Mouse (Mus musculus): Measurements from ENCODE around the gene Coa7. TPM values are rescaled to one million over a fixed set of nuclear protein-coding genes. Genes with fewer than 3 reads are reported as not detected.
A peak's percentile ranks its signal among the peaks of the same experiment; 100 is the strongest.

The Coa7 gene
- total RNA-seq (2017), result 8.2 and 13.3 TPM in 2 replicates

DNA sequence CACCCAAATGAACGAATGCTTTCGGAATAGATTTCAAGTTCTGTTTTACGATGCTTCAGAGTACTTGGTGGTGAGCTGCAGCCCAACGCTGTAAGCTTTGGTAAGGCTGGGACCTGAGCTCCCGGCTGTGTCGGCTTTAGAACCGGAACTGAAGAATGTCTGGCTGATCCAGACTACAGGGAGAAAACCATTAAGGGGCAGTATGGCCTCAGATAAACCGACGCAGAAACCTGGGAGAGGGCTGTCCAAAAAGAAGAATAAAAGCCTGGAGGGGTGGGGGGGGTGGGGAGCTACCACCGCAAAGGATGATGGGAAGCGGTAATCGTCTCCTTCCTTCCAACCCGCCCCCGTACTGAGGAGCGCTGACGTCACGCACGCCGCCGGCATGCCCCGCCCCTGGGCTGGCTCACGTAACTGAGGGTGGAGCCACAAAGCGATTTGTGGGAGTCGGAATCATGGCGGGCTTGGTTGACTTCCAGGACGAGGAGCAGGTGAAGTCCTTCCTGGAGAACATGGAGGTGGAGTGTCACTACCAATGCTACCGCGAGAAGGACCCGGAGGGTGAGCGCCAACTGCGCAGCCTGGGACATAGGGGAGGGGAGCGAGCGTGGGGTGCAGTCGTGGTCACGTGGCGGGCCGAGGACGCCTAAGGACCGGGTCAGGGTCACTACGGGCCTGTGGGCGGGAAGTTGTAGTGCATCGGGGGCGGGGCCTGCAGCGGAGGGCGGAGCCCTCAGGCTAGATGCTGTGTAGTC lies at the start of gene Coa7:
TSS of gene Coa7 (plus strand) at position 411 of the 755 bp plus-strand sequence.
- peak; percentile 91 to 94 for ATAC-seq (replicated peaks in 1 of 2; ENCODE audit: insufficient read depth in 1 of 2, low FRiP score in 2 of 2, low TSS enrichment in 1 of 2, low read depth in 1 of 2, poor library complexity in 2 of 2, severe bottlenecking in 2 of 2)

DNA sequence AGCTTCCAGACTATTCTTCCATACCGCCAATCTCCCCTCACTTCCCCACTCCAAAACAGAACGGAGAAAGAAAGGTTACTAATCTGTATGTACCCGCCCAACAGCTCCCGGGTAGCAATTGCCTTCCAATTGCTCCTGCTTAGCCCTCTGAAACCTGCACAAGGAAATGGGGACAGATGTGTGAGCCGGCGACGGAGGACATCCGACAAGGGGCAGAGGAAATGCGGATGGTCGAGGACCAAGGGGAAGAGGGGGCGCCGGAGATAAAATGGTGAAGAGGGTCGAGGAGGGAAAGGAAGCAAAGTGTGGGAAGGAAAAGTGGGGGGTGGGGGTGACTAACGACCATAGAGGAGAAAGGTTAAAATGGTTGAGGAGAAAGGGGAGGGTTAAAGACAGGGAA lies 27.7 kb upstream of the Coa7 start:
- ATAC-seq (replicated peaks in 1 of 2; ENCODE audit: insufficient read depth in 1 of 2, low FRiP score in 2 of 2, low TSS enrichment in 1 of 2, low read depth in 1 of 2, poor library complexity in 2 of 2, severe bottlenecking in 2 of 2), result 0 out of 4 replicates have a peak, but pooled peaks of 1 of the 2 experiments have one; percentile 11

DNA sequence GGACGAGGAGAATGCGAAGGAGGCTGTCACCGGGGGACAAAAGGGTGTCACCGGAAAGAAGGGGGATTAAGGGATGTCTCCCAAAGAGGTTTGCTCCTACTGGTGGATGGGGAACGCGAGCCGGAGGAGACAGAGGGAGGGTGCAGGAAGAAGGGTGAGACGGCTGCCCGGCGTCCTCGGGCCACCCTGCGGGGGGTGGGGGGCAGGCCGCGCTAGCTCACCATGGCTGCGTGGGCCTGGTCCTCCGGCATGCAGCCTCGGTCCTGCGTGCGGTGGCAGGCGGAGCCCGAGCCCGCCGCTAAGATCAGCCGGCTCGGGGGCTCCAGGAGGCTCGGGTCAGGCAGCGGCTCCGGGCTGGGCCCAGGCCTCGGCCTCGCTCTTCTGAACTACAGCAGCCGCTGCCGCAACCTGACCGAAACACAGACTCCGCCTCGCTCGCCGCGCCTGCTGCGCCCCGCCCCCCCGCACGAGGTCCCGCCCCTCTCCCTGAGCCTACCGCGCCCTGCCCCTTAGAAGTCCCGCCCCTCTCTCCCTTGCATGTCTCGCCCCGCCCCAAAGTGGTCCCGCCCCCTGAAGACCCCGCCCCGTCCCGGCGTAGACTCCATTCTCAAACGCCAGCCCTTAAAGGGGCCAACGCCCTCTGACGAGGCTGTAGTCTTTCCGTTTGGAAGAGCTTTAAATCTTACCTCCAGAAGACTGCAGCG lies 27.1 kb upstream of the Coa7 start, which contains the start of gene Zyg11b:
TSS of gene Zyg11b (minus strand) at position 427 of the 704 bp plus-strand sequence.
- peak; percentile 90 to 92 for ATAC-seq (replicated peaks in 1 of 2; ENCODE audit: insufficient read depth in 1 of 2, low FRiP score in 2 of 2, low TSS enrichment in 1 of 2, low read depth in 1 of 2, poor library complexity in 2 of 2, severe bottlenecking in 2 of 2)

DNA sequence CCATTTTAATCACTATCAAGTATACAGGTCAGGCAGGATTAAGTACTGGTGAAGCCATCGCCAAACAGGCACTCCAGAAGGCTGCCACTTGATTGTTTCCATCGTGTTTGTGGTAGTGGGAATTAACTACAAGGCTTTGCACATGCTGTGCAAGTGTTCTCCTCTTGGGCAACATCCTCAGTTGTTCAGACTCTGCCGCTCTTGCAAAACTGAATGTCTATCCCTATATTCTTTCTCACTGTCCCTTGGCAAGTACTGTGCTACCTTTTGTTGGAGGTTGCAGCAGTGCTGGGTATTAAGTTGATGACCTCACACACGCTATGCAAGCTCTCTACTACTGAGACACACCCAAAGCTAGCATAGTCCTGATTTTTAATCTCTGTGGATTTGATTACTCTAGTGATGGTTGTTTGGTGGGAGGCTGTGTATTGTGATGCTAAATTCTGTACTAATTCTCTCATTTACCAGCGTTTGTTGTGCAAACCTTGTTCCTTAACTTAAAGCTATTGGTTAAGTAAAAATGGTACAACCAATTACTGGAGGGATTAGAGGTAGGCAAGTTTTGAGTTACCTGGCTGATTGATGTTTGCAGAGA lies 25.5 kb upstream of the Coa7 start:
- peak in 1 of 2 experiments; percentile 34; a peak in 1 of 4 replicates for ATAC-seq (replicated peaks in 1 of 2; ENCODE audit: insufficient read depth in 1 of 2, low FRiP score in 2 of 2, low TSS enrichment in 1 of 2, low read depth in 1 of 2, poor library complexity in 2 of 2, severe bottlenecking in 2 of 2)

DNA sequence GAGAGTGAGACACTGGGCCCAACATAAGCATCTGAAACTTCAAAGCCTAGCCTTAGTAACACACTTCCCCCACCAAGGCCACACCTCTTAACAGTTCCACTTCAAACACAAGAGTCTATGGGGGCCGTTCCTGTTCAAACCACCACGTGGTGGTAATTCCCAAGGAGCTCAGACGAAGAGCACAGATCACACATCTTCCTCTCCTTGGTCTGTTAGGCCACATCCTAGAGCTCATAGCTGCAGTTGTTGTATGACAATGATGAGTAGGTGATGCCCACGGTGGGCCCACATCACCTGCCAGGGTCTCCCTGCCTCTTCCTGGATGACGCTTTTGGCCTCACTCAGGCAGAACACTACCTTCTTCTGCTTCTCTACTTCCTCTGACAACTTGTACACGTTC lies 17.2 kb upstream of the Coa7 start:
- ATAC-seq (replicated peaks in 1 of 2; ENCODE audit: insufficient read depth in 1 of 2, low FRiP score in 2 of 2, low TSS enrichment in 1 of 2, low read depth in 1 of 2, poor library complexity in 2 of 2, severe bottlenecking in 2 of 2), result no peak

DNA sequence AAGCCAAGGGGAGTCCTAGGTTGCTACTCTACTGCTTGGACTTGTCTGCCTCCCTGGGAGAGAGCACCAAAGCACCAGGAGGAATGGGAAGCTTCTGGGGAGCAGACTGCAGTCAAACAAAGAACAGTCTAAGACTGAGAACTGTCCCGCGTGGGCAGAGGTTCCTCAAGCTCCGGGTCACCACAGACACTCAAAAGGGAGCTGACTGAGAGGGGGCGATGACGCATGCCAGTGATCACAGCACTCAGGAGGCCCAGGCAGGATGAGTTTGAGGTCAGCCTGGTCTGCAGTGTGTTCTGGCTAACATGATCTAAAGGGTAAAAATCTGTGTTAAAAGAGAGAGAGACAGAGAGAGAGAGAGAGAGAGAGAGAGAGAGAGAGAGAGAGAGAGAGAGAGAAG lies 13.9 kb upstream of the Coa7 start:
- ATAC-seq (replicated peaks in 1 of 2; ENCODE audit: insufficient read depth in 1 of 2, low FRiP score in 2 of 2, low TSS enrichment in 1 of 2, low read depth in 1 of 2, poor library complexity in 2 of 2, severe bottlenecking in 2 of 2), result no peak

DNA sequence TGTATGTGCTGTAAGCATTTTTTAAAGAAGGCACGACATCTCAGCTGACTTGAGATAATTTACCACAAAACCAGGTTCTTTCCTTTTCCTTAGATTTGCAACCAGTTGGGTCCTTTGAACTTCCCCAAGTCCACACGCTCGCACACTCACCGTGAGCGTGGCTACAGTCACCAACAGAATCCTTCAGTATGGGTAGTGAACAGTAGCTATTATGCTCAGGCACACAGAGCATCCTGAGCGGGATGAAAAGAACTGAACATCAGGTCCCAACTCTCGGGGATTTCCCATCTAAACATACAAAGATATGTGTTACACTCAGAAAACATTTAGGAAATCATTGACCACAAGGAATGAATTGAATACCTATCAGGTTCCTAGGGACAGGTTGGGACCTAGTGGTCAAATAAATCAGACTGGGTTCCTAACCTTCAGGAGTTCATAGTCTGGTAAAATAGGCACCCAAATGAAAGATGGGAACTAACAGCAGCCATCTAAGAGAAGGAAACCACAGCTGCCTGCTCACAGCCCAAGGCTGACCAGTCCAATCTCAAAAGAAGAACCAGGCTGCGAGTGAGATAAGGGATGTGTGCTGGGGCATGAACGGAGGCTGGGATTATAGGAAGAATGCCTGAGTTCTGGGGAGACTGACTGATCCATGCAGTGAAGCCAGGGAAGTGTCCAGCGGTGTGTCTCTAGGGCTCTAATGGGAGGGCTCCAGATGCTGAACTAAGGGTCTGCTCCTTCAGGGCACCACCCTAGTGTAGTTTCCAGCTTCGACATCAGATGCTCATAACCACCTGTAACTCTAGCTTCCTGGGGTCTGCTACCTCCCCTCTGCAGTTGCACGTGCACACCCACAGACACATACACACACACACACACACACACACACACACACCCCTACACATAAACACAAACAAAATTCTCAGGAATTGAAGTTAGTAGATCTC lies 10.0 kb upstream of the Coa7 start:
- peak; percentile 15 to 46; a peak in 3 of 4 replicates for ATAC-seq (replicated peaks in 1 of 2; ENCODE audit: insufficient read depth in 1 of 2, low FRiP score in 2 of 2, low TSS enrichment in 1 of 2, low read depth in 1 of 2, poor library complexity in 2 of 2, severe bottlenecking in 2 of 2)

DNA sequence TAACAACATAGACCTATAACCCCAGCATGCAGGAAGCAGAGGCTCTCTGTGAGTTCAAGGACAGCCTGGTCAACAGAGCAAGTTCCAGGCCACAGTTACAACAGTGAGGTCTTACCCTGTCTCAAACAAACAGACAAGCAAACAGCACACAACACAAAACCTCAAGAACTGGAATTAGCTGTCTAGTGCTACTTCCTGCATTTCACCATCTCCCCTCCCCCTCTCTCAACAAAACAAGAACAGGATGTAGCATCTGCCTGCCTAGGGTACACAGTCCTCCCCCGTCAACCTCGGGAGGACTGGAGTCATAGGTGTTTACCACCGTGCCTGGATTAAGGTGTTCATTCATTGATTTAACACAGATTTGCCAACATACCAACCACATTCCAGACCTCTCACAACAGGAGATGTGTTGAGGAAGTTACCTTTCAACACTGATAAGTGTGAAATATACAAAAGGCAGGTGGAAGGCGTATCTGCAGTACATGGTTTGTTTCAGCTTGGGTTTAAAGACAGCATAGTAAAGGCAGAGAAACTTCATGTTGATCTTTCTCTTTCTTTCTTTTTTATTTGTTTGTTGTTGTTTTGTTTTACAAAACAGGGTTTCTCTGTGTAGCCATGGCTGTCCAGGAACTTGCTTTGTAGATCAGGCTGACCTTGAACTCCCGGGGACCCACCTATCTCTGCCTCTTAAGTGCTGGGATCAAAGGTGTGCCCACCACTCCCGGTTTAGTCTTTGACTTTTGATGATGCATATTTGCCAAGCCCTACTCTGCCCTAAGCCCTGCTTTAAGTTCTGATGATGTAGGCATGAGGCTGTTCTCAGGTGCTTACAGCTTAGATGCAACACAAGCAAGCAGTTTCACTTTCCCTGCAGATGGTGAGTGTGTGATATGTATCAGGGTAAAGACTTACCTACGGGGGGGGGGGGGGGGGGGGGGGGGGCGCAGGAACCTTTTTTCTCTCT lies 9.0 kb upstream of the Coa7 start:
- ATAC-seq (replicated peaks in 1 of 2; ENCODE audit: insufficient read depth in 1 of 2, low FRiP score in 2 of 2, low TSS enrichment in 1 of 2, low read depth in 1 of 2, poor library complexity in 2 of 2, severe bottlenecking in 2 of 2), result peak; percentile 47 to 51; a peak in 2 of 4 replicates

DNA sequence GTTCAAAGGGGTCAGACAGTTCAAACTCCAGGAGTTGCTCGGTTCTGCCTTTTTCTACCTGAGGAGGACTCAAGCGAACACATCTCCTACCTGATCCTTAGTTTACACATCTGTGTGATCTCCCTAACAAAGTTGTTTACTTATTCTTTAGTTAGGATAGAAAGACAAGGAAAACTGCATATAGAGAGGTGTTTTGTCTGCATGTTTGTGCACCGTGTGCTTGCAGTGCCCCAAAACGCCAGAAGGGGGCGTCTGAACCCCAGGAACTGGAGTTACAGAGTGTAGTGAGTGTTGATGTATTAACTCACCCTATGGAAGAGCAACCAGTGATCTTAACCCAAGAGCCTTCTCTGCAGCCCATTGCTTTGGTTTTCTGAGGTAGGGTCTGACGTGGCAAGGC lies 8.2 kb upstream of the Coa7 start:
- no peak for ATAC-seq (replicated peaks in 1 of 2; ENCODE audit: insufficient read depth in 1 of 2, low FRiP score in 2 of 2, low TSS enrichment in 1 of 2, low read depth in 1 of 2, poor library complexity in 2 of 2, severe bottlenecking in 2 of 2)

DNA sequence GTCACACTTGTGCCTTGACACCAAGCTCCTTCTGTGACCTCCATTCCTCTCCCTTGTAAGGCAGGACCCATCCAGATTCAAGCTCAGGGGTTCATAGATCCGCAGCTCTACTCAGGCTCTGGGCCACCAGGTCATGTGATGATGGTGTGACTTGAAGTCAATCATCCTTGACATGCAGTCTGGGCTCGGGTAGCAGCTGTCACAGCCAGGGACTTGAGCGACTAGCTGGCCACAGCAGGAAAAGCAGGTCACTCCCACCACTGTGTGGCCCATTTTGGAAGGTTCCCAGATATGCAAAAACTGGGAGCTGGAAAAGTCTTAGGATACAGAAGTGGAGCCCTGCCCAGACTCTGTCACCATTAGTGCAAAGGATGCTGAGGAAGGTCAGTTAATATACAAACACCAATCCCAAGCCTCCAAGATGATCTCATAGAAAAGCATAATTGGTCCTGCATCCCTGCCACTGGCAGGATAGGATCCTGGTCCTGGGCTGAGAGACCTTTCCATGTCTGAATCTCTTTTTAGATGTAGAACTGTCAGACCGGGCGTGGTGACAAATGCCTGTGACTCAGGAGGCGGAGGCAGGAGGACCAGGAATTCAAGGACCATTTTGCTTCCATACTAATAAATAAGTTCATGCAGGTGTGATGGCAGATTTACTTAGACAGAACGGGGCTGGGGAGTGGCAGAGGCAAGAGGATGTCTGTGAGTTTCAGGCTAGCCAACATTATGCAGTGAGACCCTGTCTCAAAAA lies 7.1 kb upstream of the Coa7 start:
- ATAC-seq (replicated peaks in 1 of 2; ENCODE audit: insufficient read depth in 1 of 2, low FRiP score in 2 of 2, low TSS enrichment in 1 of 2, low read depth in 1 of 2, poor library complexity in 2 of 2, severe bottlenecking in 2 of 2), result no peak

DNA sequence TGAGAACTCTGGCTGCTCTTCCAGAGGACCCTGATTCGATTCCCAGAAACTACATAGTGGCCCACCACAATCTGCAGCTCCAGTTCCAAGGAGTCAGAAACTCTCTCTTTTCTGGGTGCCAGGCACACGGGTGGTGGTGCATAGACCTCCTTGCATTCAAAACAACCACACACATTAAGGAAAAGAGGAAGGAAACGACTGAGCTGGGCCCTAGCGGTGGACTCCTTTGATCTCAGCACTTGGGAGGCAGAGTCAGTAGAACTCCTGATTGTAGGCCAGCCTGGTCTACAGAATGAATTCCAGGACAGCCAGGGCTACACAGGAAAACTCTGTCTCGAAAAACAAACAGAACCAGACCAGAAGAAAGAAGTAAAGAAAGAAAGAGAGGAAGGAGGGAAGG lies 4.4 kb upstream of the Coa7 start:
- ATAC-seq (replicated peaks in 1 of 2; ENCODE audit: insufficient read depth in 1 of 2, low FRiP score in 2 of 2, low TSS enrichment in 1 of 2, low read depth in 1 of 2, poor library complexity in 2 of 2, severe bottlenecking in 2 of 2), result no peak

DNA sequence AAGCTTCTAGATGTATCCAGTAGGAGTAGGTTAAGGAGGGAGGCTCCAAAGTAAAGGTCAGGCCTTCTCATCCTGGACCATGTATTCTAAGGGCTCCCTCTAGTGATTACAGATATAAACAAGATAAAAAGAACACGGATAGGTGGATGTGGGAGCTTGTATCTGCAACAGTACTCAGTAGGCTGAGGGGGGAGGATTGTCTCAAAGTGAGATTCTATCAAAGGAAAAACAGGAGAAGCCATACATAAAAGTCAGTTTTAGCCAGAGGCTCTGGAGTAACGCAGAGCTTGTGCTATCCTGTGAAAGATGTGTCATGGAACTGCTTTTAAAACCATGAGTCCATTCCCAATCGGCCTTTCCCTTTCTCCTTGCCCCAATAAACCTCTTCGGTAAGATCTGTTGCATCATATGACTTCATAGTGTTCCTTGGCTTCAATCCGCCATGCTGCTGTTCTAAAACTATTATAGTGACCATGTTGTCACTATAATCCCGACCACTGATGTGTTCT lies 815 bp upstream of the Coa7 start:
- 0 out of 4 replicates have a peak, but pooled peaks of 1 of the 2 experiments have one; percentile 5 for ATAC-seq (replicated peaks in 1 of 2; ENCODE audit: insufficient read depth in 1 of 2, low FRiP score in 2 of 2, low TSS enrichment in 1 of 2, low read depth in 1 of 2, poor library complexity in 2 of 2, severe bottlenecking in 2 of 2)

DNA sequence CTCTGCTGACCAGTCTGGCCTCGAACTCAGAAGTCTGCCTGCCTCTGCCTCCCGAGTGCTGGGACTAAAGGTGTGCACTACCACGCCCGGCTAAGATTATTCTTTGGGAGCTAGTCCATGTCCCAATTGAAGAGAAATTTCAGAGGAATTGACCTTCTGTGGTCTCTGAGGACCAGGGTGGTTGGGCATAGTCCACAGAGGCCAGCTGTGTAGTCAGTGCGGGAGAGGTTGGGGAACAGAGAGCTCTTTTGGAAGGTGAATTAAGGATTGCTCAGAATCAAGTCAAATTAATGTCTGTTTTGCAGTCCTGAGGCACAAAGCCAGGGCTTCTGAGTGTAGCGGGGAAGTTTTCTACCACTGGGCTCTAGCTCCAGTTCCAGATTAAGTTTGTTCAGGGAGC lies 1.9 kb downstream of the Coa7 start:
- no peak for ATAC-seq (replicated peaks in 1 of 2; ENCODE audit: insufficient read depth in 1 of 2, low FRiP score in 2 of 2, low TSS enrichment in 1 of 2, low read depth in 1 of 2, poor library complexity in 2 of 2, severe bottlenecking in 2 of 2)

DNA sequence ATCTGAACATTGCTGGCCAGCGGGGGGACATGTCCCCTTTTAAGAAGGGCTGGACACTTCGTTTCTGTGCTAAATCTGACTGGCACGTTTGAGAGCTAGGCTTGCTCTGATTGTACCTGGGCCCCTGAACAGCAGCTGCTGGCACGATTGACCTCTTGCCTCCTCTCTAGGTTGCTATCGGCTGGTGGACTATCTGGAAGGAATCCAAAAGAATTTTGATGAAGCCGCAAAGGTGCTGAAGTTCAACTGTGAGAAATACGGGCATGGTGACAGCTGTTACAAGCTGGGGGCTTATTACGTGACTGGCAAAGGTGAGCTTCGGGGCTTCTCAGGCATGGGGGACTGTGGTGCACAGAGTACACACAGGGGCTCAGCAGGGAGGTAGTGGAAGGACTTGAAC lies 4.1 kb downstream of the Coa7 start:
- no peak for ATAC-seq (replicated peaks in 1 of 2; ENCODE audit: insufficient read depth in 1 of 2, low FRiP score in 2 of 2, low TSS enrichment in 1 of 2, low read depth in 1 of 2, poor library complexity in 2 of 2, severe bottlenecking in 2 of 2)

DNA sequence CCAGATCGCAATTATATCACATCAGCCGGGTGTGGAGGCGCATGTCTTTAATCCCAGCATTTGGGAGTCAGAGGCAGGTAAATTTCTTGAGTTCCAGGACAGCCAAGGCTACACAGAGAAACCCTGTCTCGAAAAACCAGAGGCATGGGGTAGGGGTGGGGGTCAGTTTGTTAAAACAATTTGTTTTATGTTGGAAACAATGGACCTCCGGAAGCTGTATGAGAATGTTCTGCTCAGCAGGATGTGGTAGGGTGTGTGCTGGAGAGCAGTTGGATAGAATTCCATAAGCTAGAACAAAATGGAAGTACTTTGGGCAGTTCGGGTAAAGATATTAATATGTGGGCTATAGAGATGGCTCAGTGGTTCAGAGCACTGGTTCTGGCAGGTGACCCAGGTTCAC lies 7.5 kb downstream of the Coa7 start:
- ATAC-seq (replicated peaks in 1 of 2; ENCODE audit: insufficient read depth in 1 of 2, low FRiP score in 2 of 2, low TSS enrichment in 1 of 2, low read depth in 1 of 2, poor library complexity in 2 of 2, severe bottlenecking in 2 of 2), result no peak
